Mouse (Mus musculus): ENCODE measurements around the gene Tmcc2. TPM values are rescaled to one million over a fixed set of nuclear protein-coding genes. Genes with fewer than 3 reads are reported as not detected.

Gene Tmcc2
- total and polyA plus RNA-seq, 3 experiments: 4.1 to 7.2 TPM; not detected in 1

- Histone ChIP-seq H3K27ac (ENCODE audit: control insufficient read depth, low read depth, low read length) (no peak overlapping the region), H3K36me3 (ENCODE audit: control insufficient read depth in 1 of 2, insufficient read depth in 2 of 2, low read length in 2 of 2) (peaks cover 0 to 34% of the 10 kb centered on the region in 2 experiments; a peak in 2 of 4 replicates), H3K9me3 (replicated peaks; ENCODE audit: insufficient read depth, low read length) (no peaks in the 10 kb centered on the region), H3K4me3 (ENCODE audit: control insufficient read depth in 1 of 2, insufficient read depth in 1 of 2, low read depth in 2 of 2, low read length in 2 of 2) (no peak overlapping the region), H3K27me3 (ENCODE audit: control insufficient read depth in 1 of 2, insufficient read depth in 2 of 2, low read length in 2 of 2) (no peaks in the 10 kb centered on the region), H3K79me2 (ENCODE audit: control insufficient read depth, insufficient read depth, low read length, poor library complexity) (no peaks in the 10 kb centered on the region), H3K9ac (ENCODE audit: control insufficient read depth, low read depth, low read length, poor library complexity, severe bottlenecking) (no peak overlapping the region), H3K4me1 (ENCODE audit: control insufficient read depth in 1 of 2, insufficient read depth in 2 of 2, low read length in 2 of 2) (peaks cover 14 to 44% of the 10 kb centered on the region in 2 experiments)
- no peak for TF ChIP-seq HCFC1 (IDR thresholded peaks at IDR 0.05; ENCODE audit: low read depth, low read length)
- no peak for TF ChIP-seq POLR2AphosphoS2 (IDR thresholded peaks at IDR 0.05; ENCODE audit: low read length)
- no peak for TF ChIP-seq NRF1 (IDR thresholded peaks at IDR 0.05; ENCODE audit: insufficient read depth, low read depth, low read length, poor library complexity, severe bottlenecking)
- TF ChIP-seq POLR2AphosphoS5 (IDR thresholded peaks at IDR 0.05; ENCODE audit: borderline replicate concordance, low read depth, low read length): no peak
- no peak for TF ChIP-seq CHD2 (IDR thresholded peaks at IDR 0.05; ENCODE audit: low read length)
- no peak for TF ChIP-seq MAX (IDR thresholded peaks at IDR 0.05; ENCODE audit: low read length)
- TF ChIP-seq JUND (IDR thresholded peaks at IDR 0.05; ENCODE audit: low read depth, low read length): no peak
- no peak for TF ChIP-seq ZC3H11A (IDR thresholded peaks at IDR 0.05; ENCODE audit: low read depth, low read length)
- no peak for TF ChIP-seq CHD1 (IDR thresholded peaks at IDR 0.05; ENCODE audit: low read depth, low read length)
- no peak for TF ChIP-seq ETS1 (IDR thresholded peaks at IDR 0.05; ENCODE audit: low read depth, low read length)
- TF ChIP-seq GATA1 (IDR thresholded peaks at IDR 0.05; ENCODE audit: low read depth, low read length): no peak
- no peak for TF ChIP-seq SIN3A (IDR thresholded peaks at IDR 0.05; ENCODE audit: low read length)
- no peak for TF ChIP-seq RAD21 (IDR thresholded peaks at IDR 0.05; ENCODE audit: low read depth, low read length)
- TF ChIP-seq MEF2A (IDR thresholded peaks at IDR 0.05; ENCODE audit: extremely low read depth, insufficient replicate concordance, low read depth, low read length, poor library complexity, severe bottlenecking): no peak
- TF ChIP-seq EP300 (IDR thresholded peaks at IDR 0.05; ENCODE audit: low read depth in 1 of 2, low read length in 2 of 2): no peak
- TF ChIP-seq GABPA (IDR thresholded peaks at IDR 0.05; ENCODE audit: low read depth, low read length): no peak
- no peak for TF ChIP-seq TBP (IDR thresholded peaks at IDR 0.05; ENCODE audit: low read depth, low read length)
- no peak for TF ChIP-seq TAL1 (IDR thresholded peaks at IDR 0.05; ENCODE audit: low read length)
- no peak for TF ChIP-seq KAT2A (conservative IDR thresholded peaks at IDR 0.05; ENCODE audit: low read depth, low read length)
- no peak for DNase-seq (ENCODE audit: low read depth, low spot score)
Observed at GRCm38 (mm10) chr1:132372354-132372753, 18.7 kb downstream of the Tmcc2 start.

DNA sequence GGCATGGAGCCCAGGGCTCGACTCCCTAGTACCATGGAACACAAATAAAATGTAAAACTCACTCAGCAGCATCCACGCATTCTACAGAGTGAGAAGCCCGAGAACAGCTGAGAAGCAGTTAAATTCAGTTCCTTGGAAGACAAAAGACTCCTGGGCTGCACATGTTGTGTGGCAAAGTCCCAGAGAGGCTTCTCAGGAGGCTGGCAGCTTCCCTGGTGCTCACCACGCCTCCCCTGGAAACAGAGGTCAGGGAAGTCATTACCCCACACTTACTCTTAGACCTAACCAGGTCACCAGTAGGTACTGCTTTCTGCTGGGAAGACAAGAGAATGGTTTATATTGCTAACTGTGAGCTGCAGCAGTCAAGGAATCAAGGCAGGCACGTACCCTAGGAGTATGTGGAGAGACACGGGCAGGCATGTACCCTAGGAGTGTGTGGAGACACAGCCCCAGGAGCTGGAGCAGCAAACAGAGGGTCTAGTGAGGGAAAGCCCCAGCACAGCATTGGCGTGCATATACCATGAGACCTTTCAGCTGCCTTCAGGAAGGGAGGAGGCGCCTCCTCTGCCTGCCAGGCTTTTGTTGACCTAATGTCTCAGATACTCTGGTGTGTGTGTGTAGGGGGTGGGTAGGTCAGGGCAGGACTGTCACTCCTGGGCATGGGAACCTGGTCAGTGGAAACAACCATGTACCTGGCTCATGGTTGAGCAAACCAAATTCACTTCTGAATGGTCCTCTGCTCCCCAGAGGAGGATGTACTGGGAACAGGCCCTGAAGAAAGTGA, 19.6 kb downstream of the Tmcc2 start:
- Histone ChIP-seq H3K36me3 (ENCODE audit: control insufficient read depth in 1 of 2, insufficient read depth in 2 of 2, low read length in 2 of 2) (peaks cover 0 to 37% of the 10 kb centered on the region in 2 experiments; a peak in 2 of 4 replicates), H3K4me3 (ENCODE audit: control insufficient read depth in 1 of 2, insufficient read depth in 1 of 2, low read depth in 2 of 2, low read length in 2 of 2) (no peak overlapping the region), H3K27ac (ENCODE audit: control insufficient read depth, low read depth, low read length) (peak overlapping the region; percentile 36), H3K9me3 (replicated peaks; ENCODE audit: insufficient read depth, low read length) (no peaks in the 10 kb centered on the region), H3K9ac (ENCODE audit: control insufficient read depth, low read depth, low read length, poor library complexity, severe bottlenecking) (no peak overlapping the region), H3K27me3 (ENCODE audit: control insufficient read depth in 1 of 2, insufficient read depth in 2 of 2, low read length in 2 of 2) (no peaks in the 10 kb centered on the region), H3K4me1 (ENCODE audit: control insufficient read depth in 1 of 2, insufficient read depth in 2 of 2, low read length in 2 of 2) (peaks cover 16 to 50% of the 10 kb centered on the region in 2 experiments), H3K79me2 (ENCODE audit: control insufficient read depth, insufficient read depth, low read length, poor library complexity) (no peaks in the 10 kb centered on the region)
- no peak for DNase-seq (ENCODE audit: low read depth, low spot score)
- TF ChIP-seq ZMIZ1 (IDR thresholded peaks at IDR 0.05; ENCODE audit: low read depth, low read length) (no peak), TBP (IDR thresholded peaks at IDR 0.05; ENCODE audit: low read depth, low read length) (no peak), ZC3H11A (IDR thresholded peaks at IDR 0.05; ENCODE audit: low read depth, low read length) (no peak), CTCF (IDR thresholded peaks at IDR 0.05 in 2 of 3, conservative IDR thresholded peaks at IDR 0.05 in 1 of 3; ENCODE audit: control insufficient read depth in 1 of 3, insufficient read depth in 1 of 3, low read depth in 2 of 3, low read length in 3 of 3, poor library complexity in 1 of 3, severe bottlenecking in 1 of 3) (no peak)

Data from MEL (cell line).